Mouse (Mus musculus) c-Kit-positive CD71-negative TER-119-negative erythroid progenitor cells, embryonic 14.5 days (primary cell): Measurements from ENCODE around the gene Pacs1.
"Not testable (repeated sequence)": the region's sequence is repeated elsewhere in the genome, so short reads cannot be mapped to it uniquely, and the experiment has no call there.

Source experiments
- DNase-seq: peaks from one replicate; pipeline ENCODE4 v3.0.0-alpha.2; 2013; ENCODE audit warnings: low read depth

The Pacs1 gene

GRCm38 (mm10) chr19:5151741-5152140 lies 121.2 kb downstream of the Pacs1 start:
- no peak for DNase-seq

GRCm38 (mm10) chr19:5151331-5151730 lies 121.6 kb downstream of the Pacs1 start:
- DNase-seq: peak; percentile 62

GRCm38 (mm10) chr19:5150358-5150757 lies 122.6 kb downstream of the Pacs1 start:
- no peak for DNase-seq

GRCm38 (mm10) chr19:5149041-5149440 lies 123.9 kb downstream of the Pacs1 start:
- not testable (repeated sequence) for DNase-seq

GRCm38 (mm10) chr19:5139640-5140039 lies 133.3 kb downstream of the Pacs1 start:
- peak; percentile 43 for DNase-seq

GRCm38 (mm10) chr19:5131237-5131636 lies 141.7 kb downstream of the Pacs1 start:
- no peak for DNase-seq

GRCm38 (mm10) chr19:5129770-5130169 lies 143.1 kb downstream of the Pacs1 start:
- no peak for DNase-seq

- DNase-seq: no peak
Measured at GRCm38 (mm10) chr19:5124055-5124614, 148.8 kb downstream of the Pacs1 start.

GRCm38 (mm10) chr19:5123241-5123640 lies 149.7 kb downstream of the Pacs1 start:
- DNase-seq: no peak

- DNase-seq: no peak
Measured at GRCm38 (mm10) chr19:5122492-5122891, 150.4 kb downstream of the Pacs1 start.

- no peak for DNase-seq
Measured at GRCm38 (mm10) chr19:5118384-5118698, 154.6 kb downstream of the Pacs1 start, which contains the start of gene Klc2. TSS of gene Klc2 (minus strand) at chr19:5118560.

- DNase-seq: peak; percentile 74
Measured at GRCm38 (mm10) chr19:5117494-5118383, 155.2 kb downstream of the Pacs1 start.

GRCm38 (mm10) chr19:5113783-5114182 lies 159.1 kb downstream of the Pacs1 start:
- no peak for DNase-seq

- no peak for DNase-seq
Measured at GRCm38 (mm10) chr19:5109659-5110453, 163.1 kb downstream of the Pacs1 start.

- DNase-seq: no peak
Measured at GRCm38 (mm10) chr19:5108702-5109101, 164.2 kb downstream of the Pacs1 start.

GRCm38 (mm10) chr19:5108271-5108575 lies 164.7 kb downstream of the Pacs1 start:
- no peak for DNase-seq

- no peak for DNase-seq
Measured at GRCm38 (mm10) chr19:5107556-5108270, 165.2 kb downstream of the Pacs1 start.

GRCm38 (mm10) chr19:5106731-5107191 lies 166.2 kb downstream of the Pacs1 start, which contains the start of gene Rab1b:
TSS of gene Rab1b (minus strand) at chr19:5107072.
- DNase-seq: peak; percentile 96

- DNase-seq: no peak
Measured at GRCm38 (mm10) chr19:5106074-5106473, 166.8 kb downstream of the Pacs1 start.

GRCm38 (mm10) chr19:5098363-5099143 lies 174.4 kb downstream of the Pacs1 start, which contains the start of gene Cnih2:
TSS of gene Cnih2 (minus strand) at chr19:5098521.
- no peak for DNase-seq
